Mouse (Mus musculus) kidney, adult 10 weeks (tissue): ENCODE data around the gene Med11. TPM values are rescaled to one million over a fixed set of nuclear protein-coding genes. Genes with fewer than 3 reads are reported as not detected.

Experiments
- polyA plus RNA-seq: library from polyadenylated mRNA; stranded (reverse); fragments of 350-450 nt; fragmentation: Illumina TruSeq; extraction: RNeasy Lipid Tissue Mini Kit (QIAGEN cat#74804); gene quantifications from one replicate; pipeline ENCODE4 v1.2.3, GENCODE M21; 2014; ENCODE audit warnings: low read depth, low replicate concordance

The Med11 gene
- polyA plus RNA-seq, result 7.0 TPM

GRCm38 (mm10) chr11:70451797-70452498, at the start of gene Med11:
Med11 (plus strand) TSS chr11:70451919.

GRCm38 (mm10) chr11:70409594-70410296, 42.0 kb upstream of the Med11 start, which contains the start of gene Pelp1:
Pelp1 (minus strand) TSS chr11:70410031.

DNA sequence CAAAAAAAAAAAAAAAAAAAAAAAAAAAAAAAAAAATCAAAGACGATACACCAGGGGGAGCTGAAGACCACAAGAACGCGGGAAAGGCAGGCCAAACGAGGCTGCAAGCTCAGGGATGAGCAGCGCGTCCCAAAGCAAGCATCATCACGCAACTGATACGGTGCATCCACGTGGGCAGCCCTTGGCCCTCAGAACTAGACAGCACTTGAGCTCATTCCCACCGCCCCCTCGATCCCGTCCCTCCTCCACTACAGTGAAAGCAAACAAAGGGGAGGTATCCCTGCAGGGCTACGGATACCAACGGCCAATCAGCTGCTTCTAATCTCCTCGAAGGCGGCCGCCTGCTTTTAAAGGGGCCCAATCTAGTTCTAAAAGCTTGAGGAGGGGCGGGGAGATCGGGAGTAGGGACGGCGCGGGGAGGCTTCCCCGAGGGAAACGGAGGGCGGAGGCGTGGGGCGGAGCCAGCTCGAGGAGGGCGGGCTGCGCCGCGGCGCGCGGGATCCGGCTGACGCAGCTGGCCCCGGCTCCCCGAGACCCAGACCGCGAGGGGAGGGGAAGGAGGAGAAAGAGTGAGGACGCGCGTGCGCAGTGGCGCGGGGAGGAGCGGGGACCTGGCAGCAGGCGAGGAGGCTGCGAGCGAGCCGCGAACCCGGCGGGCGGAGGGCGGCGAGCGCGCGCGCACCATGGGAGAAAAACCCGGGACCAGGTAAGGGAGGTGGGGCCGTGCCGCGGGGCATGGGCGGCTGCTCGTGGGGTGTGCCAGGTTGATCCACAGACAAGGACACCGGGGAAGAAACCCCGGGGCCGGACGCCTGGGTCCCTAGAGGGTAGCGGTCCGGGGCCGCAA, 19.4 kb upstream of the Med11 start, which contains the start of gene Arrb2:
Gene Arrb2 (plus strand): TSS at position 588 of the 847 bp plus-strand sequence.

GRCm38 (mm10) chr11:70458688-70459600, 7.2 kb downstream of the Med11 start, which contains the start of gene Zmynd15:
Zmynd15 (plus strand) TSS chr11:70459433.

DNA sequence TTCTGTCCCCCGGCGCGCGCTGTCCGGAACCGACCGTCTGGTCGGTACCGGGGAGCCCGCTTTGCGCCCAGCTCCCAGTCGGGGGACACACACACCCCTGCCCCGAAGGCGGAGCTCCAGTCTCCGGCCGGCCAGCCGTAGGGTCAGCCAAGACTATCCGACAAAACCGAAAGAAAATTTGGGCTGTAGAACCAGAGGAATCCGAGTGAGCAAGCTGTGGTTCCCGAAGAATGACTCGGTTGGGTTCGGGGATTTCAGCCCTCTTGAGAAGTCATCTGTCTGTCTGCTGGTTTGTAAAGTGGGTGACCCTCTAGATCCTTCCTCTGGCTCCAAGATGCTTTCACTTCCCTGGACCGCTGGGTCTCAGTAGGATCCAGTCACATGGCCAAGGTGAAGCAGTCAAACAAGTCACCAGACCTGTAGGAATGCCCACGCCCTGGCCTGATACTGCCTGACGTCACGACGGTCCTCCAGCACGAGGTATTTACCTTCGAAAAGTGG, 7.9 kb downstream of the Med11 start, which contains the start of gene Cxcl16:
Gene Cxcl16 (minus strand): TSS at position 384 of the 501 bp plus-strand sequence.

Other genes starting within 250 kb of the Med11 start
- not detected for gene Slc16a11, start 239.2 kb upstream of the Med11 start, polyA plus RNA-seq
- 17.3 TPM for gene Slc16a13, start 230.9 kb upstream of the Med11 start, polyA plus RNA-seq
- gene Bcl6b, start 222.1 kb upstream of the Med11 start, polyA plus RNA-seq, result 5.3 TPM
- 1.1 TPM for gene 0610010K14Rik, start 214.0 kb upstream of the Med11 start, polyA plus RNA-seq
- 1.6 TPM for gene Gm21988, start 212.1 kb upstream of the Med11 start, polyA plus RNA-seq
- gene Rnasek, start 212.1 kb upstream of the Med11 start, polyA plus RNA-seq, result 57.2 TPM
- 2.0 TPM for gene Alox12, start 196.6 kb upstream of the Med11 start, polyA plus RNA-seq
- gene Alox12e, start 129.3 kb upstream of the Med11 start, polyA plus RNA-seq, result not detected
- gene Alox15, start 99.9 kb upstream of the Med11 start, polyA plus RNA-seq, result not detected
- gene Pelp1, start 41.9 kb upstream of the Med11 start, polyA plus RNA-seq, result 3.9 TPM
- gene Arrb2, start 19.3 kb upstream of the Med11 start, polyA plus RNA-seq, result 1.1 TPM
- gene Zmynd15, start 7.5 kb downstream of the Med11 start, polyA plus RNA-seq, result 0.77 TPM
- gene Cxcl16, start 8.1 kb downstream of the Med11 start, polyA plus RNA-seq, result 26.7 TPM
- not detected for gene Tm4sf5, start 53.3 kb downstream of the Med11 start, polyA plus RNA-seq
- not detected for gene Vmo1, start 62.7 kb downstream of the Med11 start, polyA plus RNA-seq
- not detected for gene Gltpd2, start 67.3 kb downstream of the Med11 start, polyA plus RNA-seq
- 19.2 TPM for gene Psmb6, start 73.4 kb downstream of the Med11 start, polyA plus RNA-seq
- gene Gm40193, start 81.0 kb downstream of the Med11 start, polyA plus RNA-seq, result not detected
- gene Pld2, start 88.1 kb downstream of the Med11 start, polyA plus RNA-seq, result 0.89 TPM
- gene Mink1, start 111.0 kb downstream of the Med11 start, polyA plus RNA-seq, result 4.5 TPM
- gene 4930544D05Rik, start 163.9 kb downstream of the Med11 start, polyA plus RNA-seq, result not detected
- gene Chrne, start 167.3 kb downstream of the Med11 start, polyA plus RNA-seq, result not detected
- gene Gp1ba, start 187.2 kb downstream of the Med11 start, polyA plus RNA-seq, result not detected
- gene Rnf167, start 195.3 kb downstream of the Med11 start, polyA plus RNA-seq, result 29.6 TPM
- gene Slc25a11, start 195.6 kb downstream of the Med11 start, polyA plus RNA-seq, result 60.0 TPM
- 46.9 TPM for gene Pfn1, start 202.7 kb downstream of the Med11 start, polyA plus RNA-seq
- gene Eno3, start 205.3 kb downstream of the Med11 start, polyA plus RNA-seq, result 1.1 TPM
- gene Spag7, start 217.5 kb downstream of the Med11 start, polyA plus RNA-seq, result 30.8 TPM
- 0.69 TPM for gene Camta2, start 236.2 kb downstream of the Med11 start, polyA plus RNA-seq
- gene Inca1, start 248.2 kb downstream of the Med11 start, polyA plus RNA-seq, result 1.6 TPM
- 13.8 TPM for gene Kif1c, start 248.6 kb downstream of the Med11 start, polyA plus RNA-seq